Mouse (Mus musculus): ENCODE data around the gene Atp5l. TPM values are rescaled to one million over a fixed set of nuclear protein-coding genes. Genes with fewer than 3 reads are reported as not detected.

Gene Atp5l
- polyA plus RNA-seq, 1 experiment from 2014 or later: 745 TPM

GRCm38 (mm10) chr9:44878776-44879500, 41.6 kb downstream of the Atp5l start:
- WGBS: 24% methylated on average over 9 of the region's 9 CpGs

GRCm38 (mm10) chr9:44877686-44878085, 42.9 kb downstream of the Atp5l start:
- H3K9me3 ChIP-seq (ENCODE audit: control insufficient read depth, low read depth, low read length): no peaks in the 10 kb centered on the region
- no peak overlapping the region for H3K27ac ChIP-seq (ENCODE audit: low read length)
- peaks cover 3% of the 10 kb centered on the region; the same call in 1 of the 2 replicates for H3K36me3 ChIP-seq (ENCODE audit: control insufficient read depth, insufficient read depth, low read length)
- no peak overlapping the region for H3K4me3 ChIP-seq (ENCODE audit: low read depth, low read length)
- peaks cover 32% of the 10 kb centered on the region for H3K4me1 ChIP-seq (ENCODE audit: control insufficient read depth, insufficient read depth, low read length)
- no peak for ATAC-seq (ENCODE audit: insufficient number of reproducible peaks, insufficient read depth, low FRiP score, low read depth)
- WGBS: 73% methylated on average over 7 of the region's 7 CpGs
- no peaks in the 10 kb centered on the region for H3K27me3 ChIP-seq (ENCODE audit: control insufficient read depth, insufficient read depth, low read length)
- H3K4me2 ChIP-seq (replicated peaks; ENCODE audit: low read depth, low read length): no peak overlapping the region
- H3K9ac ChIP-seq (replicated peaks; ENCODE audit: low read depth, low read length): no peak overlapping the region

More at GRCm38 (mm10) chr9:44878776-44879500, 41.6 kb downstream of the Atp5l start:
- no peak for ATAC-seq (ENCODE audit: insufficient number of reproducible peaks, insufficient read depth, low FRiP score, low read depth)
- peaks cover 30% of the 10 kb centered on the region for H3K4me1 ChIP-seq (ENCODE audit: control insufficient read depth, insufficient read depth, low read length)
- no peaks in the 10 kb centered on the region for H3K27me3 ChIP-seq (ENCODE audit: control insufficient read depth, insufficient read depth, low read length)
- H3K36me3 ChIP-seq (ENCODE audit: control insufficient read depth, insufficient read depth, low read length): peaks cover 3% of the 10 kb centered on the region; the same call in 1 of the 2 replicates
- H3K9ac ChIP-seq (replicated peaks; ENCODE audit: low read depth, low read length): peak overlapping the region; percentile 94
- peak overlapping the region; percentile 98; the same call in 1 of the 2 replicates for H3K27ac ChIP-seq (ENCODE audit: low read length)
- H3K4me2 ChIP-seq (replicated peaks; ENCODE audit: low read depth, low read length): peak overlapping the region; percentile 97
- no peaks in the 10 kb centered on the region for H3K9me3 ChIP-seq (ENCODE audit: control insufficient read depth, low read depth, low read length)
- peak overlapping the region; percentile 99 for H3K4me3 ChIP-seq (ENCODE audit: low read depth, low read length)

GRCm38 (mm10) chr9:44875476-44875875, 45.1 kb downstream of the Atp5l start:
- WGBS: 71% methylated on average over 7 of the region's 7 CpGs
- ATAC-seq (ENCODE audit: insufficient number of reproducible peaks, insufficient read depth, low FRiP score, low read depth): no peak
- Histone ChIP-seq H3K9ac (replicated peaks; ENCODE audit: low read depth, low read length) (no peak overlapping the region), H3K27me3 (ENCODE audit: control insufficient read depth, insufficient read depth, low read length) (no peaks in the 10 kb centered on the region), H3K4me2 (replicated peaks; ENCODE audit: low read depth, low read length) (no peak overlapping the region), H3K27ac (ENCODE audit: low read length) (no peak overlapping the region), H3K4me1 (ENCODE audit: control insufficient read depth, insufficient read depth, low read length) (peaks cover 32% of the 10 kb centered on the region), H3K4me3 (ENCODE audit: low read depth, low read length) (no peak overlapping the region), H3K36me3 (ENCODE audit: control insufficient read depth, insufficient read depth, low read length) (peaks cover 3% of the 10 kb centered on the region; the same call in 1 of the 2 replicates), H3K9me3 (ENCODE audit: control insufficient read depth, low read depth, low read length) (no peaks in the 10 kb centered on the region)

GRCm38 (mm10) chr9:44874198-44874597, 46.3 kb downstream of the Atp5l start:
- peaks cover 30% of the 10 kb centered on the region for H3K4me1 ChIP-seq (ENCODE audit: control insufficient read depth, insufficient read depth, low read length)

GRCm38 (mm10) chr9:44873665-44874064, 46.9 kb downstream of the Atp5l start:
- WGBS: 60% methylated on average over 5 of the region's 5 CpGs
- Histone ChIP-seq H3K4me1 (ENCODE audit: control insufficient read depth, insufficient read depth, low read length) (peaks cover 24% of the 10 kb centered on the region), H3K27ac (ENCODE audit: low read length) (no peak overlapping the region)

More at GRCm38 (mm10) chr9:44874198-44874597, 46.3 kb downstream of the Atp5l start:
- H3K27ac ChIP-seq (ENCODE audit: low read length): no peak overlapping the region
- no peak overlapping the region for H3K9ac ChIP-seq (replicated peaks; ENCODE audit: low read depth, low read length)
- H3K36me3 ChIP-seq (ENCODE audit: control insufficient read depth, insufficient read depth, low read length): peaks cover 3% of the 10 kb centered on the region; the same call in 1 of the 2 replicates
- no peak overlapping the region for H3K4me3 ChIP-seq (ENCODE audit: low read depth, low read length)
- no peaks in the 10 kb centered on the region for H3K27me3 ChIP-seq (ENCODE audit: control insufficient read depth, insufficient read depth, low read length)
- H3K9me3 ChIP-seq (ENCODE audit: control insufficient read depth, low read depth, low read length): no peaks in the 10 kb centered on the region
- ATAC-seq (ENCODE audit: insufficient number of reproducible peaks, insufficient read depth, low FRiP score, low read depth): no peak
- no peak overlapping the region for H3K4me2 ChIP-seq (replicated peaks; ENCODE audit: low read depth, low read length)

GRCm38 (mm10) chr9:44868336-44869094, 52.0 kb downstream of the Atp5l start:
- H3K4me1 ChIP-seq (ENCODE audit: control insufficient read depth, insufficient read depth, low read length): peaks cover under 1% of the 10 kb centered on the region; the same call in 1 of the 2 replicates
- no peak overlapping the region for H3K4me3 ChIP-seq (ENCODE audit: low read depth, low read length)
- ATAC-seq (ENCODE audit: insufficient number of reproducible peaks, insufficient read depth, low FRiP score, low read depth): no peak
- H3K9ac ChIP-seq (replicated peaks; ENCODE audit: low read depth, low read length): no peak overlapping the region
- no peaks in the 10 kb centered on the region for H3K27me3 ChIP-seq (ENCODE audit: control insufficient read depth, insufficient read depth, low read length)
- 82% methylated on average over 13 of the region's 13 CpGs for WGBS
- H3K27ac ChIP-seq (ENCODE audit: low read length): no peak overlapping the region
- H3K4me2 ChIP-seq (replicated peaks; ENCODE audit: low read depth, low read length): no peak overlapping the region
- peaks cover 9% of the 10 kb centered on the region for H3K36me3 ChIP-seq (ENCODE audit: control insufficient read depth, insufficient read depth, low read length)
- no peaks in the 10 kb centered on the region for H3K9me3 ChIP-seq (ENCODE audit: control insufficient read depth, low read depth, low read length)

More at GRCm38 (mm10) chr9:44873665-44874064, 46.9 kb downstream of the Atp5l start:
- Histone ChIP-seq H3K36me3 (ENCODE audit: control insufficient read depth, insufficient read depth, low read length) (peaks cover 3% of the 10 kb centered on the region; the same call in 1 of the 2 replicates), H3K9ac (replicated peaks; ENCODE audit: low read depth, low read length) (no peak overlapping the region), H3K4me3 (ENCODE audit: low read depth, low read length) (no peak overlapping the region), H3K9me3 (ENCODE audit: control insufficient read depth, low read depth, low read length) (no peaks in the 10 kb centered on the region), H3K27me3 (ENCODE audit: control insufficient read depth, insufficient read depth, low read length) (no peaks in the 10 kb centered on the region), H3K4me2 (replicated peaks; ENCODE audit: low read depth, low read length) (no peak overlapping the region)
- no peak for ATAC-seq (ENCODE audit: insufficient number of reproducible peaks, insufficient read depth, low FRiP score, low read depth)

- Histone ChIP-seq H3K4me1 (ENCODE audit: control insufficient read depth, insufficient read depth, low read length) (no peaks in the 10 kb centered on the region), H3K4me3 (ENCODE audit: low read depth, low read length) (no peak overlapping the region), H3K9ac (replicated peaks; ENCODE audit: low read depth, low read length) (no peak overlapping the region), H3K9me3 (ENCODE audit: control insufficient read depth, low read depth, low read length) (no peaks in the 10 kb centered on the region), H3K27me3 (ENCODE audit: control insufficient read depth, insufficient read depth, low read length) (no peaks in the 10 kb centered on the region), H3K36me3 (ENCODE audit: control insufficient read depth, insufficient read depth, low read length) (peaks cover 9% of the 10 kb centered on the region), H3K27ac (ENCODE audit: low read length) (no peak overlapping the region), H3K4me2 (replicated peaks; ENCODE audit: low read depth, low read length) (no peak overlapping the region)
- WGBS: 82% methylated on average over 3 of the region's 3 CpGs
- no peak for ATAC-seq (ENCODE audit: insufficient number of reproducible peaks, insufficient read depth, low FRiP score, low read depth)
These were observed 52.9 kb downstream of the Atp5l start for GRCm38 (mm10) chr9:44867664-44868063.

GRCm38 (mm10) chr9:44866501-44867240, 53.9 kb downstream of the Atp5l start:
- peaks cover 9% of the 10 kb centered on the region for H3K36me3 ChIP-seq (ENCODE audit: control insufficient read depth, insufficient read depth, low read length)
- no peak overlapping the region for H3K4me2 ChIP-seq (replicated peaks; ENCODE audit: low read depth, low read length)
- H3K27ac ChIP-seq (ENCODE audit: low read length): no peak overlapping the region
- no peak for ATAC-seq (ENCODE audit: insufficient number of reproducible peaks, insufficient read depth, low FRiP score, low read depth)
- H3K4me1 ChIP-seq (ENCODE audit: control insufficient read depth, insufficient read depth, low read length): no peaks in the 10 kb centered on the region
- 71% methylated on average over 9 of the region's 9 CpGs for WGBS
- no peaks in the 10 kb centered on the region for H3K9me3 ChIP-seq (ENCODE audit: control insufficient read depth, low read depth, low read length)
- no peaks in the 10 kb centered on the region for H3K27me3 ChIP-seq (ENCODE audit: control insufficient read depth, insufficient read depth, low read length)
- H3K9ac ChIP-seq (replicated peaks; ENCODE audit: low read depth, low read length): no peak overlapping the region
- H3K4me3 ChIP-seq (ENCODE audit: low read depth, low read length): no peak overlapping the region
